19 mouse cellular contexts compared by ENCODE assay signal in the genomic region with DNA sequence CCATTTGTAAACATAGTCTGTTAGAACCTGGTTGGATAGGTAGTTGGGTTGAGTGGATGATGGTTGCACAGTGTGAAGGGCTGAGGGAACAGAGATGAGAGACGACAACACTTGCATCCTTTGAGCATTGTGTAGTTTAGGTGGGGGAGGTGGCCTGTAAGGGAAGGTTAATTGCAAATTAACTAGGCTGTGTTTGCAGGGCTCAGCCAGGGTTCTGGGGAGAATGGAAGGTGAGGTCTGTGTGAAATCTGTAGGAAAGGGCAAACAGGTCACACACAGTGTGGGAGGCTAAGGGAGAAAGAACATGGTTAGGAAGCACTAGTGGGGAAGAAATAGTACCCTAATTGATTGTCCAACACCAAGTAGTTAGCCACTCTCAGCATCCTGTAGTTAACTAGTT.
DNase-seq lines count a peak whose midpoint lies in the region; ATAC-seq and TF ChIP-seq lines count a peak whose summit lies in the region.
"Had no signal": no experiment of that assay in that cellular context is flagged by ENCODE, and none has a peak within 500 bp of the region (broad histone marks: within the 10 kb centered on the region; RNA-seq: fewer than 3 reads in every experiment).

No protein-coding gene starts in this region.

- H3ac ChIP-seq in myocyte (ENCODE audit: control insufficient read depth, insufficient read length): no peak overlapping the region

- H3K9me3 ChIP-seq in liver, embryonic 12.5 days (replicated peaks): no peaks in the 10 kb centered on the region
- H3K9me3 ChIP-seq: embryonic facial prominence, embryonic 12.5 days; forebrain, embryonic 13.5 days; heart, embryonic 13.5 days had no signal

- intact Hi-C loops in heart, adult 2 months (cut with DNase I): no loop called here
- intact Hi-C loops in heart, postnatal 25 days (cut with DNase I): loop anchor here (5.0 kb wide), 1 partner anchor 35 kb away; no protein-coding TSS in a partner anchor

- no peaks in the 10 kb centered on the region for H3K27me3 ChIP-seq in heart, adult 2 months (ENCODE audit: control insufficient read depth, insufficient read depth, low read length)
- no peaks in the 10 kb centered on the region for H3K27me3 ChIP-seq in liver, adult 2 months (ENCODE audit: control insufficient read depth, insufficient read depth, low read length)
- H3K27me3 ChIP-seq in liver, embryonic 12.5 days (replicated peaks): no peaks in the 10 kb centered on the region
- H3K27me3 ChIP-seq in myocyte (ENCODE audit: control insufficient read depth, insufficient read depth, insufficient read length): no peaks in the 10 kb centered on the region
- H3K27me3 ChIP-seq: embryonic facial prominence, embryonic 12.5 days; forebrain, embryonic 13.5 days; heart, embryonic 13.5 days had no signal

- no peak for TF ChIP-seq CTCF in heart, adult 2 months (IDR thresholded peaks at IDR 0.05)
- no peak for TF ChIP-seq CTCF in liver, adult 2 months (IDR thresholded peaks at IDR 0.05; ENCODE audit: low read depth, low read length)

- no peak overlapping the region for H3K27ac ChIP-seq in heart, adult 2 months
- peak overlapping the region; percentile 54; the same call in 1 of the 2 replicates for H3K27ac ChIP-seq in liver, adult 2 months (replicated peaks; ENCODE audit: insufficient read depth, low read depth, low read length)
- H3K27ac ChIP-seq in liver, embryonic 12.5 days: no peak overlapping the region
- H3K27ac ChIP-seq: embryonic facial prominence, embryonic 12.5 days; forebrain, embryonic 13.5 days; hindbrain, embryonic 14.5 days had no signal

- no peak overlapping the region for H3K4me2 ChIP-seq in liver, embryonic 12.5 days
- peak overlapping the region; percentile 48 for H3K4me2 ChIP-seq in myocyte (ENCODE audit: low read depth)
- H3K4me2 ChIP-seq: embryonic facial prominence, embryonic 12.5 days; forebrain, embryonic 13.5 days; hindbrain, embryonic 14.5 days had no signal

- no peak for TF ChIP-seq POLR2A in heart, adult 2 months (IDR thresholded peaks at IDR 0.05; ENCODE audit: insufficient read depth, low read depth, low read length)
- no peak for TF ChIP-seq POLR2A in liver, adult 2 months (IDR thresholded peaks at IDR 0.05; ENCODE audit: extremely low read depth, insufficient read depth, low read length)
- TF ChIP-seq POLR2A in myocyte (IDR thresholded peaks at IDR 0.05; ENCODE audit: insufficient read length, low read depth): no peak

- TF ChIP-seq EP300 in heart, adult 2 months (IDR thresholded peaks at IDR 0.05; ENCODE audit: insufficient read depth, low read depth, low read length): no peak

- H3K79me2 ChIP-seq in heart, adult 2 months (replicated peaks; ENCODE audit: control insufficient read depth, insufficient read depth, low read length): 0 out of 2 replicates have a peak, but pooled peaks cover 3% of the 10 kb centered on the region
- no peaks in the 10 kb centered on the region; the same call in 1 of the 2 replicates for H3K79me2 ChIP-seq in liver, adult 2 months (ENCODE audit: control insufficient read depth, insufficient read depth, low read length)
- peaks cover 81% of the 10 kb centered on the region for H3K79me2 ChIP-seq in myocyte (ENCODE audit: control insufficient read depth, insufficient read depth)

- no peak overlapping the region for H3K4me3 ChIP-seq in heart, adult 2 months
- no peak overlapping the region for H3K4me3 ChIP-seq in liver, adult 2 months (ENCODE audit: insufficient read depth, low read depth, low read length)
- H3K4me3 ChIP-seq in liver, embryonic 12.5 days: no peak overlapping the region
- H3K4me3 ChIP-seq in myocyte: no peak overlapping the region
- H3K4me3 ChIP-seq: embryonic facial prominence, embryonic 12.5 days; forebrain, embryonic 13.5 days; heart, embryonic 13.5 days had no signal

- ATAC-seq in liver, embryonic 12.5 days: no peak
- no peak for ATAC-seq in megakaryocyte progenitor cell, adult 5-6 weeks (replicated peaks; ENCODE audit: poor library complexity)
- ATAC-seq: activated CD4-positive, CD25-positive, alpha-beta regulatory T cell, adult 4 months; forebrain, embryonic 13.5 days; intestine, embryonic 16.5 days had no signal

- no peak for DNase-seq in heart, adult 2 months
- no peak for DNase-seq in heart, postnatal 25 days (ENCODE audit: low spot score)
- DNase-seq in liver, adult 2 months (ENCODE audit: extremely low read depth, low read depth, low spot score): no peak
- peak; percentile 53 for DNase-seq in ES-CJ7 (ENCODE audit: low read depth, low spot score)
- DNase-seq: adrenal gland, postnatal 14 days; cerebellum, adult 11-12 months; cerebellum, adult 9-10 months; cerebellum, postnatal 25 days; forebrain, postnatal 0 days; gastrocnemius, postnatal 36 days had no signal

- no peaks in the 10 kb centered on the region; the same call in 1 of the 2 replicates for H3K36me3 ChIP-seq in heart, adult 2 months (ENCODE audit: control insufficient read depth, insufficient read depth, low read length)
- H3K36me3 ChIP-seq in liver, adult 2 months (ENCODE audit: control insufficient read depth, insufficient read depth, low read length): no peaks in the 10 kb centered on the region
- H3K36me3 ChIP-seq in liver, embryonic 12.5 days: no peaks in the 10 kb centered on the region
- no peaks in the 10 kb centered on the region for H3K36me3 ChIP-seq in myocyte (ENCODE audit: control insufficient read depth, insufficient read depth)
- H3K36me3 ChIP-seq: embryonic facial prominence, embryonic 12.5 days; heart, embryonic 13.5 days had no signal

- H3K4me1 ChIP-seq in heart, adult 2 months (ENCODE audit: control insufficient read depth, insufficient read depth, low read length): peaks cover 19% of the 10 kb centered on the region
- peaks cover 11% of the 10 kb centered on the region; the same call in 1 of the 2 replicates for H3K4me1 ChIP-seq in liver, adult 2 months (ENCODE audit: control insufficient read depth, insufficient read depth, low read length)
- peaks cover 72% of the 10 kb centered on the region for H3K4me1 ChIP-seq in liver, embryonic 12.5 days

- WGBS in heart, adult 2 months: 56% methylated on average over 1 of the region's 1 CpGs
- 54% methylated on average over 1 of the region's 1 CpGs for WGBS in liver, adult 2 months
- 37% methylated on average over 1 of the region's 1 CpGs for WGBS in liver, embryonic 12.5 days (ENCODE audit: insufficient replicate concordance)

- 0 out of 2 replicates have a peak overlapping the region, but pooled peaks have one; percentile 4 for H3K9ac ChIP-seq in heart, adult 2 months (ENCODE audit: low read depth, low read length)
- no peak overlapping the region for H3K9ac ChIP-seq in liver, adult 2 months (ENCODE audit: low read depth, low read length)
- H3K9ac ChIP-seq in liver, embryonic 12.5 days: no peak overlapping the region
- H3K9ac ChIP-seq: embryonic facial prominence, embryonic 12.5 days; forebrain, embryonic 13.5 days; forebrain, postnatal 0 days; hindbrain, embryonic 14.5 days had no signal

TF ChIP-seq in myocyte, 11 proteins besides CTCF, POLR2A, EP300 and RAD21:
- TF ChIP-seq TCF3 (IDR thresholded peaks at IDR 0.05; ENCODE audit: insufficient read length, low read depth): no peak
- TF ChIP-seq MYOG (IDR thresholded peaks at IDR 0.05; ENCODE audit: control insufficient read depth in 1 of 3, insufficient read depth in 1 of 3, insufficient read length in 2 of 3, low read depth in 2 of 3): no peak
- TF ChIP-seq MAX (IDR thresholded peaks at IDR 0.05; ENCODE audit: low read depth): no peak
- no peak for TF ChIP-seq E2F4 (IDR thresholded peaks at IDR 0.05; ENCODE audit: insufficient read depth)
TF ChIP-seq in myocyte: peak in this region for 0.
